Mouse (Mus musculus) brain, embryonic 18.5 days (tissue): ENCODE data around the gene Rpa2.
"Not testable (repeated sequence)": the region's sequence is repeated elsewhere in the genome, so short reads cannot be mapped to it uniquely, and the experiment has no call there.

Source experiments
- DNase-seq: peaks from one replicate; pipeline ENCODE4 v3.0.0-alpha.2; 2012; ENCODE audit warnings: low read depth, low spot score

Gene Rpa2

DNA sequence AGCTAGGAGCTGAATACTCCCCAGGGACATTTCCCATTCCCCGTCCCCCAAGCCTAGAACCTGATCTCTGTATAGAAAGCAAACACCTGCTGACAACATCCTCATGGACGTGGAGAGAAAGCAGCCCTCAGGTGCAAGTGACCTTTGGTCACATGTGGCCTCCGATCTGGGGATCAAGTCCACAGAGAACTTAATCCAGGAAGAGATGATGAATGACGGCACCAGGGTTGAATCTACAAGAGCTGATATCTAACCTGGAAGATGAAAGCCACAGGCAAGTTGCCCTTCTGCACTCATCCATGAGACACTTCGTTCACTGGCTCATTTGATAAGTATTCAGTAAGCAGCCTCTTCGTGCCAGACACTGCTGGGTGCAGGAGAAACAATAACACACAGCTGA is 5.5 kb upstream of the Rpa2 start:
- no peak for DNase-seq

DNA sequence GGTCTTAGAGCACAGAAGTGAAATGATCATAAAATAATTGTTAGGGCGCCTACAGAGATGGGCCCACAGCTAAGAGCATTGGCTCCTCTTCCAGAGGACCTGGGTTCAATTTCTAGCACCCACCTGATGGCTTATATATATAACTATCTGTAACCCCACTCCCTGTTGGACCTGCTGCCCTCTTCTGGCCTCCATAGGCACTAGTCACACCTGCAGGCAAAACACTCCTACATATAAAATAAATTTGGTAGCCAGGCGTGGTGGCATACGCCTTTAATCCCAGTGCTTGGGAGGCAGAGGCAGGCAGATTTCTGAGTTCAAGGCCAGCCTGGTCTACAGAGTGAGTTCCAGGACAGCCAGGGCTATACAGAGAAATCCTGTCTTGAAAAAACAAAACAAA is 5.0 kb upstream of the Rpa2 start:
- DNase-seq: not testable (repeated sequence)

DNA sequence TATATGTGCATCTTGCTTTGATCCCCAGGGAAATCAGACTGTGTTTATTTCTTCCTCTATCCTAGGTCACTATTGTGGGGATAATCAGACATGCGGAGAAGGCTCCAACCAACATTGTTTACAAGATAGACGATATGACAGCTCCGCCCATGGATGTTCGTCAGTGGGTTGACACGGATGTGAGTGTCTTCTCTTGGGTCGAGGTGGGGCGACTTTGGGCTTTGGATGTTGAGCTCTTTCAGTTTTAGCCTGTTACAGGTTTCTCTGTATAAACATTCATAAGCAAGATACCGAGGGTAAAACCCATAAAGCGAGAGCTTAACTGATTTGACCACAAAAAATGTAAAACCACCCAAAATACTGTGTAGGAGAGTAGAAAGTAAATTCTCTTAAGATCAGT is 3.6 kb downstream of the Rpa2 start:
- no peak for DNase-seq

DNA sequence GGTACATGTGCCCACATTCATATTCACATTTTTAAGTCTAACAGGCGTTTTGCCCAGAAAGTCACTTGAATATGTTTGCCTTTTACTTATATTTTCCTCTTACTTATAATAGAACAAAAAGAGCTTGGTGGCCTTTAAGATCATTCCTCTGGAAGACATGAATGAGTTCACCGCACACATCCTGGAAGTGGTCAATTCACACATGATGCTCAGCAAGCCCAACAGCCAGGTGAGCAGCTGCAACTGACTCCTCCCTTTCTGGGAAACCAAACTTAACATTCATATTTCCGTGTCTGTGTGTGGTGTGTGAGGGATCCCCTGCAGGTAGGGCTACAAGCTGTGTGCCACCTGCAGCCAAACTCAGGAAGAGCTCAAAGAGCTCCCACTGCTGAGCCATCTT is 6.8 kb downstream of the Rpa2 start:
- no peak for DNase-seq

DNA sequence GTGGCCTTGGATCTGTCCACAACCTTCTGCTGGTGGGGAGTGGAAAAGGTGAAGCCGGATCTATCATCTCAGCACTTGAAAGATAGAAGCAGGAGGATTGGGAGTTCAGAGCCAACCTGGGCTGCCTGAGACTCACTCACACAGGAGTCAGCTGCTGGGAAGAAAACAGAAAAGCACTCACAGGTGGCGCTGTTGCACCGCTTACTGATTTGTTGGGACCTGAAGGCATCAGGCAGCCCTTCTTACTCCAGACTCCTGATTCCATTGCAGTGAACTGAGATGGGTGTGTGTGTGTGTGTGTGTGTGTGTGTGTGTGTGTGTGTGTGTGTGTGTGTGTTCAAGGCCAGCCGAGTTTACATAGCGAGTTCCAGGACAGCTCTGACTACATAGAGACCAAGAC is 8.6 kb downstream of the Rpa2 start:
- DNase-seq: no peak

DNA sequence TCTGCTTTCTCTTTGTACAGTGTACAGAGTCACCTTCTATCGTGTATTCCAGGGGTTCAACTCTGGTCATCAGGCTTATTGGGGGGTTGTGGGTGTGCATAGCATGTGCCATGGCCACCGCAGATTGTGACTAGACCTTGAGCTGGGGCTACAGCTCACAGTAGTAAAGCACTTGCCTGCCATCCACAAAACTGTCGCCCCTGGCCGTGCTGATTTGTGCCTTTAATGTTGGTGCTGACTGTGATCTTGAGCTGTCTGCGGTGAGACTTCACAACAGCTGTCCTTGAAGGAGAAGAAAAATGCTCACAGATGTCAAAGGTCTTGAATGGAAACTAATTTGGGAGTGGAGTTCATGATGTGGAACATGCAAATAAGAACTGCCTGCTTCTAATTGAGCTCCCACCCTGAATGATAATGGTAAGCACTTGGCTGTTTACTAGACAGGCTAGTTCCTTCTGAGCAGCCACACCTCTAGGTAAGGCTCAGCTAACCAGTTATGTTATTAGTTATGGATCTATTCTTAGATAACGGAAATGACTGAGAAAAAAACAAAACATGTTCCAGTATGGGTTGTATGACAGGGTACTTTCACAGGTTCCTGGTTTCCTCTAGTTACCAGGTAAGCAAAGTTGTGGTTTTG is 10.6 kb downstream of the Rpa2 start:
- DNase-seq: no peak

DNA sequence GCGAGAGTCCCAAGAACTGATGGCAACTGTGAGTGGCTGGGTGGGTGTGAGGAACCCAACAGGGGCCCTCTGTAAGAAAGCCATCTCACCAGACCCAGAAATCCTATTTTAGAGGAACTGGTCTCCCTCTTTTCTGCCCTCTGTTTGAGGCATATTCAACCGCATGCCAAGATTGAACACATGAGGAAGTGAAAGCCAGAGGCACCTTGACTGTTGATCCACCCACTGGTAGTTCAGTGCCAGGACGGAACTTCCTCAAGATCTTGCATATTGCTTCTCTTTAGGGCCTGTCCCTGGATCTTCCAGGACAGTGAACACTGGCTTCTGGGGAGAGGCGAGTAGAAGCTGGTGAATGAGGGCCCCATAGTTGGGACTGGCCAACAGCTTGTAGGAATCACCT is 12.2 kb downstream of the Rpa2 start:
- DNase-seq: no peak

DNA sequence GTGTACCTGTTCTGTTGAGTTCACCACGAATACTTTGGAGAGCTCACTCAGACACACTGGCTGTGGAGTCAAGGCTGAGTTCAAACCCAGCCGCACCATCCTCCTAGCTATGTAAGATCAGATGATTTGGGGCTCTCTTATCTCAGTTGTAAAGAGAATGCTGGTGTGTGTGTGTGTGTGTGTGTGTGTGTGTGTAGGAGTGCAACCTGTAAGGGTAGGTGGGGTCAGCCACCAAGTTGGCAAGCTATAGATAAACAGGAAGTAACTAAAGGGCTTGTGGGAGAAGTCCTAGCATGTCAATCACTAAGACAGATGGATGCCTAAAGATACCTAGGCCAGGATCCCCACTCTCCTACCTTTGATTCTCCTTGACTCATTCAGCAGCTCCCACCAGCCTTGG is 15.6 kb downstream of the Rpa2 start:
- no peak for DNase-seq

DNA sequence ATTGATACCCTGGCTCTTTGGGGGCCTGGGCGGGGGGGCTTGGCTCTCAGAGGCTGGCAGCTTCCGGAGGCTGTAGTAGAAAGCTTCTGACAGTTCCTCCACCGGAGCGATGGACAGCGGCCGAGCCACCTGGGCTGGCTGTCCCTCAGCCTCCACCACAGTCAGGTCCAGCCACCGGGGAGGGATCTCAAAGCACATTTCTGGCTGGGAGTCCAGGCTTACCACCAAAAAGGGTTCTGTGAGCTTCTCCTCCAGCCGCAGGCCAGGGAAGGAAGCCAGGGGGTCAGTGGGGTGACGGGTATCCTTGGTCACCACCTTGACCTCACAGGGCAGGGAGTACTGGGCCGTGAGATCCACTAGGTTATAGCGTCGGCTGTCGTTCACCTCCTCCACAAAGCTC is 17.1 kb downstream of the Rpa2 start:
- DNase-seq: no peak

DNA sequence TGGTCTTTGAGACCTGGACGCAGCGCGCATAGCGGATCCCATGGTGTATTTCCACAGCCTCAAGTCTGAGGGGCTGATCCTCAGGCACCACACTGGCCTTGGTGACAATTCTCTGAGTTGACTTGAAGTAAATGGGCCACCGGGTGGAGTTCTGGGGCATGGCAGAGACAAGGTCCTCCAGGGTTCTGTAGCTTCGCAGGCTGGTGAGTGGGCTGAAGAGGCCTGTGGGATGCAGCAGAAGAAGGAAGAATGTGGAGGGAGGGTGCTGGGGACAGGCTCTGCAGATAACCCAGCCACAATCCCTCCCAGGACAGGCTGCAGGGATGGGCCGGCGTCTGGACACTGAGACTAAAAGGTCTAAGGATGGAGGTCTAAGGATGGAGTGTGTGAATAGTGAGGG is 21.6 kb downstream of the Rpa2 start:
- no peak for DNase-seq

DNA sequence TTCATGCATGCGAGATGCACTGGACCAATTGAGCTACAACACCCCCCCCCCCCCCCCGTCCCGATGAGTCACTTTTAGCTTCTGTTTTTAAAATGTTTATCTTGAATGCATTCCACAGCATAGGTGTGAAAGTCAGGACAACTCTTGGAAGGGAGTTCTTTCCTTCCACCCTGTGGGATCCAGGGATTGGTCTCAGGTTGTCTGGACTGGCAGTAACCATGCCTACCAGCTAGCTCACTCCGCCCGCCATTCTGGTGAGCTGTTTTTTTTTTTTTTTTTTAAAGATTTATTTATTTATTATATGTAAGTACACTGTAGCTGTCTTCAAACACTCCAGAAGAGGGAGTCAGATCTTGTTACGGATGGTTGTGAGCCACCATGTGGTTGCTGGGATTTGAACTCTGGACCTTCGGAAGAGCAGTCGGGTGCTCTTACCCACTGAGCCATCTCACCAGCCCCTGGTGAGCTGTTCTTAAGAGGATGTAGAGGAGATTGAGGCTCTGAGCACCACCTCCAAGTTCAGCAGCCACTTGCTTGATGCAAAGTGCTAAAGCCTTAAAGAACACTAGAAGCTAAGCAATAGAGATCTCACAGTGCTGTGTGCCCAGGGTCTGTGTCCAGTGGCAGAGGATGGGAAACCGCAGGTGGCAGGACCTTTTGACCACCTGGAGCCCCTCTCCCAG is 25.3 kb downstream of the Rpa2 start:
- not testable (repeated sequence) for DNase-seq

DNA sequence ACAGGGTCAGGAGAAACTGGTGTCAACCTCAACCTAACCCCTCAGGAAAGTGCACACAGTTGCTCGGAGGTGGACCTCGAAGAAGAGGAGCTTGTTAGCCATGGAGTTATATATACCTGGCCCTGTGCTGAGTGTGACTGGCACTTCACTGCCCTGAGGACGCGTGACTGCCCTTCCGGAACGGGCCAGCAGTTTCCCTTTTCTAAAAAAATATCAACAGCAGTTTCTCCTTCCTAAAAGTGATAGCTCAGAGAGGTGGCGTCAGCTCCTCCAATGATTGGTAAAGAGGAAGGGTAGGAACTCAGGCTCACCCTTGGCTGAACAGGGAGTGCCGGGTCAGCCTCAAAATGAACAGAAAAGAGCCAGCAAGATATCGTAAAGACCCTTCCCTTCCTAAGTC is 25.9 kb downstream of the Rpa2 start:
- DNase-seq: no peak

DNA sequence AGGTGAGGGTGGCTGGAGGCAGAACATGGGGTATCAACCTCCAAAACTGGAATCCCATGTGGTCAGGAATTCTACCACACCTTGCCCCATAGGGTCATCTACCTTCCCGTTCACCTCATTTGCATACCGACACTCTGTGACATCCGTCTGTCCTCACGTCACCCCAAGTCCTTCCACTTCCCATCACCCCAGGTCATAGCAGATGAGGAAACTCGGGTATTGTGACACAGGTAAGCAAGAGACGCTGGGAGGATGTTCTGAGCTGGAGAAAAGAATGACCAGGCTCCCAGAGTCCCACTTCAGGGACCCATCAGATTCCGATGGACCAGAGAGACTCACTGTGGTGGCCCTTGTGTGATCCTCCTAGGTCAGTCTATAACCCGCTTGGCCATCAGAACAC is 26.6 kb downstream of the Rpa2 start:
- no peak for DNase-seq

DNA sequence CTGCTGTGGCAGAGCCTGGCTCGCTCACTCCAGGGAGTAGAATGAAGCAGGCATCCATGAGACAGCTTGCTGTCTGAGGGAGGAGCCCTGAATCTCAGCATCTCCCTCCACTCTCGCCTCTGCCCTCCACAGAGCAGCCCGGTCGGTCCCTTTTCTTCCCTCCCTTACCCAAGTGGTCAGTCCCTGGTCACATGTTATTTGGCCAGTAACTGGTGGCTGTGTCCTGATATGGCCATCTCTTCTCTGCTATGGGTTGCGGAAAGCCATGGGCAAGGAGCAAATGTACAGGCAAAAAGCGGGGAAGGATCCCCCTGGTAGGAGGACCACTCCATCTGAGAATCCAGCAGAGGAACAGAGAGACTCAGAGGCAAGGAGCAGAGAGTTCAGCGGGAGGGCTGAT is 27.0 kb downstream of the Rpa2 start:
- no peak for DNase-seq

DNA sequence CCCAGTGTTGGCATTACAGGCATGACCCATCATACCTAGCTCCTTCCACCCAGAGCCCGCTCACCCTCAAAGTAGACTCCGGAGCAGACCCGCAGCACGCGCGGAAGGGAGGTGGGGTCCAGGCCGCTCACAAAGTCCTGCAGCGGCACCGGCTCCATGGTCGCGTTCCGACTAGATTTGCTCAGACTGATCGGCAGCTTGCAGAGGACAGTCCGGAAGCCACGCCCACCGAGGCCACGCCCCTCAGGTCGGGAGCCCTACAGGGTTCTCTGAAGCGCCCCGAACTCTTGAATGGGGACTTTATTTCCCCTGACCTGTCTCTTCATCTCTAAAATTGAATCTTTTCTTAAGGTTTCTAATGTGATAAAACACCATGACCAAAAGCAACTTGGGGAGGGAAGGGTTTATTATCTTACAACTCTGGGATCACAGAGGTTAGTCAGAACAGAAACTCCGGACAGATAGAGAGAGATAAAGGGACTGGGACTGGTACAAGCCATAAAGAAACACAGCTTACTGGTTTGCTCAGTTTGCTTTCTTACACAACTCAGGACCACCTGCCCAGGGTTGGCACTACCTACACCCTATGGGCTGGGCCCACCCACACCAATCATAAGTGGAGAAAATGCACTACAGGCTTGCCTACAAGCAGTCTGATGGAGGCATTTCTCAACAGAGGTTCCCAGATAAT is 28.2 kb downstream of the Rpa2 start, which contains the start of gene Themis2:
TSS of gene Themis2 (minus strand) at position 192 of the 691 bp plus-strand sequence.
- no peak for DNase-seq

DNA sequence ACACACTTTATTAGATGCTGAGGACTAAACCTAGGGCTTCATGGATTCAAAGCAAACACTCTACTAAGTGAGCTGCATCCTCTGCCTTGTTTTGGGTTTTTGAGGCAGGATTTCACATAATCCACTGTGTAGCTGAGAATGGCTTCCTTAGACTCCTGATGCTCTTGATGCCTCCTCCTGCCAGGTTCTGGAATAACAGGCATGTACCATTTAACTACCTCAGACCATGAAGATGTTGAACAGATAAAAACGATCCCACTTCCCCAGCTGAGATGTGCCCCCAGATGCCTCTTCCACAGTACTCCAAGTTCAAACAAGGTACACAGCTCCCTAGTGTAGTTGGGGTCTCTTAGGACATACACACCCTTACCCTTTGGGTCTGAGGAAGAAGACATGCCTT is 29.3 kb downstream of the Rpa2 start:
- DNase-seq: no peak

DNA sequence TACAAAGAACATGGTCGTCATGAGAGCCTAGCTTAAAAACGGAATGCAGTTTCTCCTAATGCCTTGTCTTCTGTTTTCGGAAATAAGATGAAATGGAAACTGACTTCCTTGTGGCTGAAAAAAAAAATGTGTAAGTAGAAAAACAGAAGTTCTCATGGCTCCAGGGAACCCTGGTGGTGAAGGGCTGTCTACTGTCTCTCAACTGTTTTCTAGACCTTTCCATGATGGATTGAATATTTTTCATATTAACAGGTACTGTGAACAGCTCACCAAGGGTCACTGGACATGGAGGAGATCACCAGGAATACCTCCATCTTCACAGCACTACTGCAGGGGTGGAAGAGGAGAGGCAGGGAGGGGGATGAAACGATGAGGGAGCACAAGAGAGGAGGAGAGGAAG is 29.9 kb downstream of the Rpa2 start:
- DNase-seq: no peak

DNA sequence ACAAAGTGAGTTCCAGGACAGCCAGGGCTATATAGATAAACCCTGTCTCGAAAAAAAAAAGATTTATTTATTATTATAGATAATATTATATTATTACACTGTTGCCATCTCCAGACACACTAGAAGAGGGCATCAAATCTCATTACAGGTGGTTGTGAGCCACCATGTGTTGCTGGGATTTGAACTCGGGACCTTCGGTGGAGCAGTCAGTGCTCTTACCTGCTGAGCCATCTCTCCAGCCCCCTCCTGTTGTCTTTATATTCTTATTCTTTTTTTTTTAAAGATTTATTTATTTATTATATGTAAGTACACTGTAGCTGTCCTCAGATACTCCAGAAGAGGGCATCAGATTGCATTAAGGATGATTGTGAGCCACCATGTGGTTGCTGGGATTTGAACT is 30.5 kb downstream of the Rpa2 start:
- DNase-seq: not testable (repeated sequence)

DNA sequence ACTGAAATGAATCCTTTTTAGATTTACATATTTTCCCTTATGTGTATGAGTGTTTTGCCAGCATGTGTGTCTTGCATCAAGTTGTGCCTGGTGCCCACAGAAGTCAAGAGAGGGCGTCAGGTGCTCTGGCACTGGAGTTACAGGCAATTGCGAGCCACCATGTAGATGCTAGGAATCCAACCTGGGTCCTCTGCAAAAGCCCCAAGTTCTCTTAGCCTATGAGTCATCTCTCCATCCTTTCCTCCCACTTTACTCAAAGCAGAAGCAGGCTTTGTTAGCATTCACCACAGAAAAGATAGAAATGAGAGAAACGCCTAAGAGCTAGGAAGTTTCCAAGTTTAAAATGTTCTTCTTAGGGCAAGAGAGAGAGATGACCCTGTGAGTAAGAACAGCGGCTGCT is 31.7 kb downstream of the Rpa2 start:
- DNase-seq: no peak

DNA sequence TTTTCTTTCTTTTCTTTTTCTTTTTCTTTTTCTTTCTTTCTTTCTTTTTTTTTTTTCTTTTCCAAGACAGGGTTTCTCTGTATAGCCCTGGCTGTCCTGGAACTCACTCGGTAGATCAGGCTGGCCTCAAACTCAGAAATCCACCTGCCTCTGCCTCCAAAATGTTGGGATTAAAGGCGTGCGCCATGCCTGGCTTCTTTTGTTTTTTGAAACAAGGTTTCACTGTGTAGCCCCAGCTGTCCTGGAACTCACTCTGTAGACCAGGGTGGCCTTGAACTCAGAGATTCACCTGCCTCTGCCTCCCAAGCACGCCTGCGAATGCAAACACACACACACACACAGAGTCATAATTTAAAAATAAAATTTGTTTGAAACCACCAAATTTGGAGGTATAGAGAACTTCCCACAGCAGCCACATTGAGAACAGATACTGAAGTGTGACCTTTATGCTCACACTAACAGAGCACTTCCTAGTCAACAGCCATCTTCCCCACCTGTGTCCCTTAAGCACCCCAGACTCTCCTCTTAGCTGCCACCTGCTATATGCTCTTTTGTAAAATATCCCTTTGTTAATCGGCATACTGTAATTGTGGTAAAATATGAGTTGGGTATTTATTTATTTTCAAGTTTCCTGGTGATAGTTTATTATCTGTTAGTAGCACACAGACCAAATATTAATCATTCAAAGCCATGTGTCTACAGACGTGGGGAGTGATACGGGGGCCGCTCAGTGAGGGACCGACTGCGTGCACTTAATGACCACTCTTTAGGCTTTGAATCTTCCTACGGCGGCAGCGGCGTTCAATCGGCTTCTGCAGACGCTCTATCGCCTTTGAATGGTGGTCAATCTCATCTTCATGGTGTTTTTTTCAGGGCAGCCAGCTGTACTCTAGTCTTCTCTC is 33.3 kb downstream of the Rpa2 start:
- no peak for DNase-seq

DNA sequence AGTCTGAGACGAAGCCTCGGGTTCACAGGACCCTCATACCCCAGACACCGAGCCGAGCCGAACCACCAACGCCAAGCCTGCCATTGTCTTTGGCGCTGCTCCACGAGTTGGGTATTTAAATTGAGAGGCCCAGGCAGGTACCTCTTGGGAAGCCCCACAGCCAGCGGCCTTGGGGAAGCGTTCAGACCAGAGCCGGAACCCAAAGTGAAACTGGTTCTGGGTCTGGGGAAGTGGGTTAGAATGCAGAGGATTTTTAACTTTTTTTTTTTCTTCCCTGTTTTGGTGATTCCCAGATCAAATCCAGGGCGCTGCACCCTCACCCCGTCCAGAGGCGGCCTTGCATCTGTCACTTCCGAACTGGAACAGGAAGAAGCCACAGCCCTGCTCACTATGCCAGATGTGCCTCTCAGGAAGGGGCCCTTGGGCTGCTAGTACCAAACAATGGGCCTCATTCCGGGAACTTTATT is 34.1 kb downstream of the Rpa2 start:
- DNase-seq: no peak

DNA sequence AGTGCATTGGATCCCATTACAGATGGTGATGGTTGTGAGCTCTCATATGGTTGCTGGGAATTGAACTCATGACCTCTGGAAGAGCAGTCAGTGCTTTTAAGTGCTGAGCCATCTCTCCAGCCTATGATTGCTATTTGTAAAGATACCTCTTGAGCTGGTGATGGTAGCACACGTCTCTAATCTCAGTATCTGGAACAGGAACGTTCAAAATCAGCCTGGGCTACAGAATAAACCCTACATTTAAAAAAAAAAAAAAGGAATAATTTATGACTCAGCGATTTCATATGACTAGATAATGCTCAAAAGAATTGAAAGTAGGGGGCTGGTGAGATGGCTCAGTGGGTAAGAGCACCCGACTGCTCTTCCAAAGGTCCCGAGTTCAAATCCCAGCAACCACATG is 35.1 kb downstream of the Rpa2 start:
- no peak for DNase-seq
